Mouse (Mus musculus) ovary, postnatal 36 days (tissue): ENCODE data around the gene Plcxd3.

Experiments
- DNase-seq: peaks from one replicate; pipeline ENCODE4 v3.0.0; 2022; ENCODE audit warnings: low spot score, mixed read lengths

Plcxd3 gene

DNA sequence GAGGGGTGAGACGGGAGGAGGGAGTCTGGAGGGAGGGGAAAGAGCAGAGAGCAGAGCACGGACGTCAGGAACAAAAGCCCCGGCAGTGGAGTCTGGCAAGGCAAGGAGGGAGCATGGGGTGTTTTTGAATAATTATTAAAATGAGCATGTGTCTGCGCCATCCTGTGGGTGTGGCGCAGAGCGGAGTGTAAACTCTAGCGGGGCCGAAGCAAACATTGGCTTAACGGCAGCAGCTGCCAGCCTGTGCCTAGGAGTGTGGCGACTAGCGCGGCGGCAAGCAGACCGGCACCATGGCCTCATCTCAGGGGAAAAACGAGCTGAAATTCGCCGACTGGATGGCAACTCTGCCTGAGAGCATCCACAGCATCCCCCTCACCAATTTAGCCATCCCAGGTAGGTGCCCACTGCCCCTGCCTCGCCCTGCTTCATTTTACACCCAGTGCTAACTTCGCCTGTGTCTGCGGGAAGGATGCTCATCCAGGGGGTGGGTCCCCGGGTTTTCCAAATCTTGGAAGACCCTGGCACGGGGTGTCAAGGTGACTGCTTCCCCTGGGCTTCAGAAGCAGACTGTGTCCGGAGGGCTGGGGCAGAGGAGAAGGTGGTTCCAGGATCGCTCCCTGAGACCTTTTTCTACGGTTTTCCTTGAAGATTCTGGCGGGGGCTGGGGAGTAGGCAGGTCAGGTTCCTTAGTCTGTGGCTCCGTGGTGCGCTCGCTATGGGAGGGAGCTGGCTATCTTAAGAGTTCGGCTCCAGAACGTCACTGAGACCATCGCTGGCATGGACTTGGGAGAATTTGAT is at the start of gene Plcxd3:
Plcxd3 (plus strand) TSS at position 69 of the 798 bp plus-strand sequence.
- DNase-seq = peak; percentile 5

- no peak for DNase-seq
Observed at GRCm38 (mm10) chr15:4331867-4332266, 43.4 kb upstream of the Plcxd3 start.

DNA sequence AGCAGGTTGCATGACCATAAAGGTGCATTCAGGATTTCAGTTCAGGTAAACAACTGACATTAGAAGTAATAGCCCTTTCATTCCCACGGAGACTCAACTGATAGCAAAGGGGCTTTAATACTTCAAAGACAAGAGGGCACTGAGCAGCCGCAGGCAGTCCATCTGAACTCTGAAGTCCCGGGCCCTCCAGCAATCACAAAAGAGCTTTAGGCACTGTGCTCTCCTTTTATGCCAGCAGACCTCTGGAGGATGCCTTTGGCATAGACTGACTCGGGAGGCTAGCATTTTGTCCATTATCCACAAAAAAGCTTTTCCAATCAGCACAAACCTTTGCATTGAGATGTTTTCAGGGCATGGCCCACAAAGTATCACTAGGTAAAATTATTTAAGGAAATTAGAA is 33.7 kb upstream of the Plcxd3 start:
- DNase-seq = no peak

- no peak for DNase-seq
Observed at GRCm38 (mm10) chr15:4348816-4349553, 26.3 kb upstream of the Plcxd3 start.

DNA sequence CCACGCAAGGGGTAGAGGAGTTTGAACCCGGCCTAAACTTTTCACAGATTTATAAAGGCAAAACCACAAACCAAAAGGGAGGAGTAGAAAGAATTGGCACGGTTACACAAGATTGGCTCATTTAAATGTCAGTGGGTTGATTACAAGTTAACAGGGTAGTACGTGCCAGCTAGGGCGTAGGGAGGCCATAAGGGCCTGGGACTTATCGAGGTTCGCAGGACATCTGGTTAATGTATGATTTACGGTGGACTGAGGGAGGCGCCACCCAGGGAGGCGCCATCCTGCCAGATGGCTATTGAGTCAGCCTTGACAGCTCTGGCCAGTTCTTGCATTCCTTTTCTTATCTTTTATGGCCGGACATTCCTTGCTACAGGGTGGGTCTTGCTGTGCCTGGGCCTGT is 18.9 kb upstream of the Plcxd3 start:
- no peak for DNase-seq

GRCm38 (mm10) chr15:4357706-4358105 is 17.6 kb upstream of the Plcxd3 start:
- DNase-seq = no peak

DNA sequence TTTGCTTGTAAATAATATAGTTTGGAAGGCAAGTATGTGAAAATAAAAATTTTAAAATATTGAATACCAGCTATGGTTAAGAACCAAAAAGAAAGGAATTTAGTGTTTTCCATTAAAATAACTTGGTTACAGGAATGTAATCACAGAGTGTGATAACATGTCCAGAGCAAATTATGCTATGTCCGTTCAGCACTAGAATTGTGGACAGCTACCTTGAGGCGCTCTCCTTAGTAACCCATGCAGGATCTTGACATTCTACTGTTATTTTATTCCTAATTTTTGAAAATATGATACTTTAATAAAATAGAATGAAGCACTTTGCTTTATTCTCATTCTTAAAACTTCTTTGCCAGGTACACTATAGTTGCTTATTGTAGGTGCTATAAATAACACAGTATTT is 7.5 kb upstream of the Plcxd3 start:
- DNase-seq = no peak

- no peak for DNase-seq
Observed at GRCm38 (mm10) chr15:4374453-4374990, 769 bp upstream of the Plcxd3 start.

GRCm38 (mm10) chr15:4375031-4375422 is 264 bp upstream of the Plcxd3 start:
- no peak for DNase-seq

- no peak for DNase-seq
Observed at GRCm38 (mm10) chr15:4376221-4376631, 935 bp downstream of the Plcxd3 start.

GRCm38 (mm10) chr15:4378766-4379165 is 3.5 kb downstream of the Plcxd3 start:
- DNase-seq = no peak

DNA sequence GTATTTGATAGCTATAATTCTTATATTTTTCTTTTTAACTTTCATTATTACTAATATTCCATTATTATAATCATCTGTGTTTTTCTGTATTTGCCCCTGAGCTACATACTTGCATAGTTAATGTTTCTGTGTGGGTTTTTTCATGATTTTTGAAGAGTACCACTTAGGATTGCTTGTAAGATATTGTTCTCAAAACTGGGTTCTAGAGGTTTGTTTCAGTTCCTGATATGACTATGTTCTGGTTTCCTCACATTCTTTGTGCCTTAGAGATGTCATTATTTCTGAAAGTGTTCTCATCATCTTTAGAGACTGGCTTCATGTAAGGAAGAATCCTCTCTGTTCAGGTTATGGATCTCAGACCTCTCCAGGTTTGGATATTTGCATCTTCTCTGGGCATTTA is 12.5 kb downstream of the Plcxd3 start:
- no peak for DNase-seq

DNA sequence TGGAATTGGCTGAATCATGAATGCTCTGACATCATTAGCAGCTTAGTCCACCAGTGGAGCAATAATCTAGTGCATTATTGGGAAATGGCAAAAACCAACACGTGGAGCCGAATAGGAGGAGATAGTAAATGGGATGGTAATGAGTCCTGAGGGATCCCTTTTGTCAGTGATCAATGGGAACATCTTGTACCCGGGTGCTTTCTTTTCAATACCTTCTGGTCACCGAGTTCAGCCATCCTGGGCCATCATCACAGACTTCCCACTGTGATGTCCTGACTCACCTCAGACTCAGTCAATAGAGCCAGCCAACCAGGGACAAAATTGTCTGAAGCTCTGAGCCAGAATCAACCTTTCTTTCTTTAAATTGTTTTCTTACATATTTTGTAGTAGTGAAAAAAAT is 24.8 kb downstream of the Plcxd3 start:
- no peak for DNase-seq

DNA sequence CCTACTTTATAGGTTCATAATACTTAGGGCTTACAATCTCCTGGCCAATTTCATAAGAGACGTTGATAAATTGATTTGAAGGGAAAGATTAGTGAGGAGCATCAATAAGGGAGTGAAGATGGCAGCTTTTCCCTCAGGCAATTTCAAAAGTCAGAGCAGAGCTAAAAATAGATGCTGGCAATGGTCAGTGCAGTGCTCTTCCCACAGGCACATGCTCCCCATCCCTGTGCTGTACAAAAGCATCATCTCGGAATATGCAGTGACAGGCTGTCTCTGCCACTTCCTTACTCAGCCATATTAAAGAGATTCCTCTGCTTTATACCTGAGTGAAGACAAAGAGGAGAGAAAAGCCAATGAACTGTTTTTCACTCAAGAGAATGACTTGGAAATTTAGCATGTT is 36.0 kb downstream of the Plcxd3 start:
- DNase-seq = no peak

DNA sequence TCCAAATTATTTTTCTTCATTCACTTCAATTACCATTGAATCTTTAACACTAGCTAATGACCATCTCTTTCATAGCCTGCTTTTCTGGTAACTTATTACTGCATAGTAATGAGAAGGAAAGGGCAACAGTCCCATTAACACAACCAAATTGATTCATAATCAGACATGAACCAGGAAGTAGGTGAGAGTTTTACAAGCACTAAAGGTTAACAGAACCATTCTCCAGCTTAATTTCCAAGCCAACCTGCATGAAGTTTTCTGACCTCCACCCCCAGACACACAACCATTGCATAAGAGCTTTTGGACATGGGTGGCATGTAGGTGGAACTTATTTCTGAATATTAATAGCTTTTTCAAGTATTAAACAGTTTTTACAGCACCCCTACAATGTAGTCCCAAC is 64.8 kb downstream of the Plcxd3 start:
- DNase-seq = no peak

DNA sequence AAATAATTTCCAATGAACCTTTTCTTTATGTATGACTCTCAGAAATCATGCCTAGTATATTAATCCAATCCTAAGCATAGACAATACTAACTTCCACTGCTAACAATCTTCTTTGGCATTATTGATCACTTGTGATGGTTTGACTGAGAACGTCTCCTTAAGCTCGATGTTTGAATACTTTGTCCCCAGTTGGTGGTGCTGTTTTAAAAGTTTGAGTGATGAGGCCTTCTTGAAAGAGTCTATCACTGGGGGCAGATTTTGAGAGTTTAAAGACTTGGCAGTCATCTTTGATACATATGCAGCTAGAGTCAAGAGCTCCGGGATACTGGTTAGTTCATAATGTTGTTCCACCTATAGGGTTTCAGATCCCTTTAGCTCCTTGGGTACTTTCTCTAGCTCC is 120.9 kb downstream of the Plcxd3 start:
- no peak for DNase-seq

DNA sequence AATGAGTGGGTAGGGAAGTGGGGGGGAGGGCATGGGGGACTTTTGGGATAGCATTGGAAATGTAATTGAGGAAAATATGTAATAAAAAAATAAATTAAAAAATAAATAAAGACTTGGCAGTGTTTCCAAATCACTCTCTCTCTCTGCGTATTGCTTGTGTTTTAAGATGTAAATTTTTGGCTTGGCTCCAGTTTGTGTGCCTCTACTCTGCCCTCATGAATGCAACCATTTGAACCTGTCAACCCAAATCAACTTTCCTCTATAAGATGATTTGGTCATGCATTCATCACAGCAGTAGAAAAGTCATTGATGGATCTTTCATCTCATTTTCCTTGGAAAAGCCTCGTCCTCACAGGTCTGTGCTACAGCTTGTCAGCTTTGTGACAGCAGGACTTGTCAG is 121.7 kb downstream of the Plcxd3 start:
- no peak for DNase-seq

GRCm38 (mm10) chr15:4498036-4498435 is 122.7 kb downstream of the Plcxd3 start:
- no peak for DNase-seq

DNA sequence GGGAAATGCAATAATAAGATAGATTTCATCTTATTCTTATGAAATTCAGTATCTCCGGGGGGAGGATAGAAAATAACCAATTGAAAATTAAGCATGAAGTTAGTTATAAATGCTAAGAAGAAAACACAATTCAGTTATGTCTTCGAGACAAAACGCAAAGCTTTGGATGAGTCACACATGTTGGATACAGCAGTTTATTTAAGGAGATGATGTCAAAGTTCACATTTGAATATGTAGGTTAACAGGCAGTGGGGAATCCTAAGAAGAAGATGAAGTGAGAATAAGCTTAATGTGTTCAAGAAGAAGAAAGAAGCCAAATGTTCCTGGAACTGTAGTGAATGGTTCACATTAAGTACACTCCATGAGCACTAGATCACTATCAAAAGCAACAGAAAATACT is 128.1 kb downstream of the Plcxd3 start:
- DNase-seq = no peak

DNA sequence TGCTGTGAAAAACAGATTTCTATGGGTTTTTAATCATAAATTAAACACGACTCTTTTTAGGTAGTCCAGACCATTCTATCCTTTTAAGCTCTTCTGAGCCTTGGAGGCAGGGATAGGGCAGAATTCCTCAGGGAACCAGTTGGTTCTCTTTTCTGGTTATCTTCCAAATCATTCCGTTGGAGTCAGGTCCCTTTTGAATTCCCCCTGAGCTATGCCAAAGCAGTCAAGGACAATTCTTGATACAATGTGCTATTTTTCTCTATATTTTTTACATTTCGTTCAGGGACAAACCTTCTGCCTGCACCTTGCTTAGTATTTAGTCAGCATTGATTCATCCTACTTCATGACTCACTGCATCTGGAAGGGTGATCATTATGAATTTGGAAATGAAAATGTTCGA is 128.5 kb downstream of the Plcxd3 start:
- DNase-seq = no peak

DNA sequence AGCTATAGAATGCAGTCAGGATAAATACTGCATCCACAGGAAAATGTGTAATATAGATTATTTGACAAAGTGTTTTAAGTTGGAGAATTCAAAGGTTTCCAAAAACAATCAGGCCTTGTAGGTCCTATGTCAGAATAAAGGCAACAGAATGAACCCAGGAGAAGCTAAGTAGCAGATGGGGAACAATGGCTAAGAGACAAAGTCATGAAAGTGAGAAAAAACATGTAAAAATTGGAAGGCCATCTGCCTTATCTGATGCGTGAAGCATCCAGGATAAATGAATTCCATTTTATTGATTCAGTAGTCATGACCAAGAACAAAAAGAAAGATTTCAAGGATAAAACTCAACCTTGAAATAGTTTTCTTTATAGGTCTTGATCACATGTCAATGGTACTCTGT is 139.4 kb downstream of the Plcxd3 start:
- no peak for DNase-seq

DNA sequence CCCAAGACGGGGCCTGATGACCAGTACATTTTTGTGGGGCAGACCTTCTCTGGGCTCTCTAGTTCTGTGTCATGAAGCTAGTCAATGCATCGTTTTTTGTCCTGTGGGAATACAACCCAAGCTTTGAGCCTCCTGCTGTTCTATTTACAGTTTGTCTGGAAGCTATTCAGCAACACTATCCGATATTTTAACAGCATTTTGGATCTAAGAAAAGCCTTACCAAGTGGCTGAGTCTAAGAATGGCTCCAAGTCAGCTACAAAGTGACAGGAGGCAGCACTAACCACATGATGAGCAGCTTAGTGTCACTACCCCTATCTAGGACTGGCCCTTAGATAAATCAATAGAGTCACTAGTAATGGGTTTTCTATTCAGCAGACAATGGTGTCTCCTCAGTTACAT is 149.3 kb downstream of the Plcxd3 start:
- DNase-seq = no peak

DNA sequence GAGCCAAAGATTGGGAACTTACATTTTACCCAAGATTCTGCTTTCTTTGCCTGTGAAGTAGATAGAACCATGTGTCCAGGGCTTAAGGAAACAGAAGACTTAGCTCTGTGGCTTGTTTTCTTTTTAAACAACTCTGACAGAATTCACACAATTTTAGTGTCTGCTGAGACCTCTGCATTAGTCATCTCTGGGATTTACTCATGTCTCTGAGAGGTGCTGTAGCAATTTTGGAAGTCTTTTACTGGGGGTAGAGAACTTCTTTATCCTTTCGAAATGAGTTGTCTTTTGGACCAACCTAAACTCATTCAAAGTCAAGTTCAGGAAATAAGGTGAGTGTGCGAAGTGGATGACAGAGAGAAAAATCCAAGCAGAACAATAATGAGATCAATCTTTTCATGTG is 158.4 kb downstream of the Plcxd3 start:
- DNase-seq = no peak
